Mouse (Mus musculus) MEL (cell line): ENCODE measurements around the gene Btd. TPM values are rescaled to one million over a fixed set of nuclear protein-coding genes. Genes with fewer than 3 reads are reported as not detected.

Experiments used
- DNase-seq: peaks from one replicate; pipeline ENCODE4 v3.0.0; 2011; ENCODE audit warnings: low read depth, low spot score
- H3K27ac ChIP-seq: 2 replicates; pipeline ENCODE4 v1.5.1; 2012; ENCODE audit warnings: low read depth, mild to moderate bottlenecking, control low read depth, low read length, moderate library complexity; ENCODE audit not compliant: control insufficient read depth
- H3K27me3 ChIP-seq, 2 experiments: fragments of 150-350 bp in 1 of 2; sonication (generic) in 1 of 2; 2 replicates each; pipeline ENCODE4 v1.6.1; 2012; ENCODE audit warnings: low read length in 2 of 2, mild to moderate bottlenecking in 2 of 2, improper control_type of control experiment in 1 of 2, moderate library complexity in 1 of 2; ENCODE audit not compliant: insufficient read depth in 2 of 2, control insufficient read depth in 1 of 2
- H3K36me3 ChIP-seq, 2 experiments: 2 replicates each; pipeline ENCODE4 v1.6.1; 2012 to 2014; ENCODE audit warnings: low read length in 2 of 2, improper control_type of control experiment in 1 of 2, inconsistent platforms in 1 of 2, mild to moderate bottlenecking in 1 of 2; ENCODE audit not compliant: insufficient read depth in 2 of 2, control insufficient read depth in 1 of 2
- H3K4me1 ChIP-seq, 2 experiments: fragments of 150-350 bp in 1 of 2; sonication (generic) in 1 of 2; 2 replicates each; pipeline ENCODE4 v1.6.1; 2012; ENCODE audit warnings: low read length in 2 of 2, improper control_type of control experiment in 1 of 2, mild to moderate bottlenecking in 1 of 2; ENCODE audit not compliant: insufficient read depth in 2 of 2, control insufficient read depth in 1 of 2
- H3K4me3 ChIP-seq, 2 experiments: fragments of 150-350 bp in 1 of 2; sonication (generic) in 1 of 2; 2 replicates each; pipeline ENCODE4 v1.5.1; 2012; ENCODE audit warnings: low read depth in 2 of 2, low read length in 2 of 2, mild to moderate bottlenecking in 2 of 2, moderate library complexity in 2 of 2, control low read depth in 1 of 2, improper control_type of control experiment in 1 of 2; ENCODE audit not compliant: control insufficient read depth in 1 of 2, insufficient read depth in 1 of 2
- H3K79me2 ChIP-seq: 2 replicates; pipeline ENCODE4 v1.6.1; 2012; ENCODE audit warnings: mild to moderate bottlenecking, low read length, moderate library complexity; ENCODE audit not compliant: control insufficient read depth, poor library complexity, insufficient read depth
- H3K9ac ChIP-seq: 2 replicates; pipeline ENCODE4 v1.6.1; 2012; ENCODE audit warnings: low read depth, mild to moderate bottlenecking, control low read depth, low read length, moderate library complexity; ENCODE audit not compliant: control insufficient read depth, poor library complexity, severe bottlenecking
- H3K9me3 ChIP-seq: fragments of 150-350 bp; sonication (generic); replicated peaks from 2 replicates; pipeline ENCODE4 v1.6.1; 2012; ENCODE audit warnings: mild to moderate bottlenecking, low read length, improper control_type of control experiment, moderate library complexity; ENCODE audit not compliant: insufficient read depth
- BHLHE40 ChIP-seq: IDR thresholded peaks from 2 replicates; pipeline ENCODE4 v1.6.1; 2012; ENCODE audit warnings: low read depth, mild to moderate bottlenecking, inconsistent platforms, low read length, improper control_type of control experiment, borderline replicate concordance
- CHD1 ChIP-seq: IDR thresholded peaks from 2 replicates; pipeline ENCODE4 v1.6.1; 2012; ENCODE audit warnings: low read depth, mild to moderate bottlenecking, inconsistent platforms, low read length, improper control_type of control experiment
- CTCF ChIP-seq, 3 experiments: IDR thresholded peaks in 2 of 3; conservative IDR thresholded peaks in 1 of 3; 2 replicates each; pipeline ENCODE4 v1.5.1; 2011 to 2012; ENCODE audit warnings: low read length in 3 of 3, low read depth in 2 of 3, mild to moderate bottlenecking in 2 of 3, improper control_type of control experiment in 1 of 3, inconsistent platforms in 1 of 3, mixed read lengths in 1 of 3, moderate library complexity in 1 of 3; ENCODE audit not compliant: control insufficient read depth in 1 of 3, insufficient read depth in 1 of 3, poor library complexity in 1 of 3, severe bottlenecking in 1 of 3
- E2F4 ChIP-seq: IDR thresholded peaks from 2 replicates; pipeline ENCODE4 v1.6.1; 2011; ENCODE audit warnings: low read depth, low read length, improper control_type of control experiment, borderline replicate concordance
- GABPA ChIP-seq: IDR thresholded peaks from 2 replicates; pipeline ENCODE4 v1.6.1; 2012; ENCODE audit warnings: low read depth, mild to moderate bottlenecking, inconsistent platforms, low read length, improper control_type of control experiment, moderate library complexity
- MAX ChIP-seq: IDR thresholded peaks from 2 replicates; pipeline ENCODE4 v1.6.1; 2011; ENCODE audit warnings: low read length, improper control_type of control experiment
- MEF2A ChIP-seq: IDR thresholded peaks from 2 replicates; pipeline ENCODE4 v1.6.1; 2014; ENCODE audit warnings: low read depth, mild to moderate bottlenecking, inconsistent platforms, low read length, improper control_type of control experiment; ENCODE audit not compliant: poor library complexity, insufficient replicate concordance, severe bottlenecking; ENCODE audit errors: extremely low read depth
- MYC ChIP-seq: IDR thresholded peaks from 2 replicates; pipeline ENCODE4 v1.6.1; 2011; ENCODE audit warnings: low read depth, mild to moderate bottlenecking, low read length, improper control_type of control experiment, moderate library complexity
- NELFE ChIP-seq: IDR thresholded peaks from 2 replicates; pipeline ENCODE4 v1.6.1; 2011; ENCODE audit warnings: low read depth, low read length, improper control_type of control experiment
- NRF1 ChIP-seq: IDR thresholded peaks from 2 replicates; pipeline ENCODE4 v1.6.1; 2014; ENCODE audit warnings: low read depth, mild to moderate bottlenecking, inconsistent platforms, low read length, improper control_type of control experiment, moderate library complexity; ENCODE audit not compliant: poor library complexity, insufficient read depth, severe bottlenecking
- POLR2A ChIP-seq, 2 experiments: IDR thresholded peaks; 2 replicates each; pipeline ENCODE4 v1.6.1; 2011 to 2012; ENCODE audit warnings: low read length in 2 of 2, mild to moderate bottlenecking in 2 of 2, control low read depth in 1 of 2, improper control_type of control experiment in 1 of 2, low read depth in 1 of 2, moderate library complexity in 1 of 2; ENCODE audit not compliant: control insufficient read depth in 1 of 2, insufficient read depth in 1 of 2, poor library complexity in 1 of 2
- SIN3A ChIP-seq: IDR thresholded peaks from 2 replicates; pipeline ENCODE4 v1.6.1; 2012; ENCODE audit warnings: low read length, improper control_type of control experiment, inconsistent platforms
- TAL1 ChIP-seq: IDR thresholded peaks from 2 replicates; pipeline ENCODE4 v1.6.1; 2012; ENCODE audit warnings: mild to moderate bottlenecking, inconsistent platforms, low read length, moderate library complexity, mixed read lengths
- TCF12 ChIP-seq: IDR thresholded peaks from 2 replicates; pipeline ENCODE4 v1.6.1; 2014; ENCODE audit warnings: low read depth, mild to moderate bottlenecking, inconsistent platforms, low read length, improper control_type of control experiment, moderate library complexity
- UBTF ChIP-seq: IDR thresholded peaks from 2 replicates; pipeline ENCODE4 v1.6.1; 2012; ENCODE audit warnings: low read depth, mild to moderate bottlenecking, inconsistent platforms, low read length, improper control_type of control experiment, moderate library complexity, borderline replicate concordance; ENCODE audit not compliant: insufficient read depth
- USF2 ChIP-seq, 2 experiments: IDR thresholded peaks; 2 replicates each; pipeline ENCODE4 v1.6.1; 2011 to 2012; ENCODE audit warnings: improper control_type of control experiment in 2 of 2, low read length in 2 of 2, borderline replicate concordance in 1 of 2, inconsistent platforms in 1 of 2, low read depth in 1 of 2, mild to moderate bottlenecking in 1 of 2; ENCODE audit not compliant: insufficient read depth in 1 of 2
- ZKSCAN1 ChIP-seq: IDR thresholded peaks from 2 replicates; pipeline ENCODE4 v1.6.1; 2012; ENCODE audit warnings: low read depth, mild to moderate bottlenecking, inconsistent platforms, low read length, improper control_type of control experiment, moderate library complexity
- ZNF384 ChIP-seq: IDR thresholded peaks from 2 replicates; pipeline ENCODE4 v1.6.1; 2012; ENCODE audit warnings: low read depth, mild to moderate bottlenecking, inconsistent platforms, low read length, improper control_type of control experiment
- polyA plus RNA-seq, 2 experiments: library from polyadenylated mRNA; stranded (reverse) in 1 of 2; unstranded in 1 of 2; fragments of >175 nt in 1 of 2; fragments of >200 nt in 1 of 2; gene quantifications; 2 replicates each; pipeline versions ENCODE4 v1.2.1 to v1.2.4; 2012; ENCODE audit warnings: low replicate concordance in 2 of 2, low read depth in 1 of 2; ENCODE audit not compliant: insufficient read length in 2 of 2, insufficient read depth in 1 of 2, missing spikeins in 1 of 2
- total RNA-seq: library from RNA; depleted of rRNA; stranded (reverse); fragments of 300-350 nt; gene quantifications from 2 replicates; pipeline ENCODE4 v1.2.3, GENCODE M21; 2012

Gene Btd
- total and polyA plus RNA-seq, 3 experiments, result 7.2 to 12.9 TPM; not detected in 1

GRCm38 (mm10) chr14:31622748-31623147 lies 18.1 kb upstream of the Btd start:
- TF ChIP-seq CHD1 (no peak), E2F4 (no peak)
- no peaks in the 10 kb centered on the region for H3K9me3 ChIP-seq
- H3K79me2 ChIP-seq, result no peaks in the 10 kb centered on the region
- no peaks in the 10 kb centered on the region for H3K27me3 ChIP-seq
- no peak for DNase-seq
- no peak overlapping the region for H3K4me3 ChIP-seq
- peaks cover 3 to 4% of the 10 kb centered on the region in 2 experiments; a peak in 1 of 4 replicates for H3K4me1 ChIP-seq
- no peak overlapping the region for H3K27ac ChIP-seq
- H3K9ac ChIP-seq, result no peak overlapping the region
- no peaks in the 10 kb centered on the region for H3K36me3 ChIP-seq

DNA sequence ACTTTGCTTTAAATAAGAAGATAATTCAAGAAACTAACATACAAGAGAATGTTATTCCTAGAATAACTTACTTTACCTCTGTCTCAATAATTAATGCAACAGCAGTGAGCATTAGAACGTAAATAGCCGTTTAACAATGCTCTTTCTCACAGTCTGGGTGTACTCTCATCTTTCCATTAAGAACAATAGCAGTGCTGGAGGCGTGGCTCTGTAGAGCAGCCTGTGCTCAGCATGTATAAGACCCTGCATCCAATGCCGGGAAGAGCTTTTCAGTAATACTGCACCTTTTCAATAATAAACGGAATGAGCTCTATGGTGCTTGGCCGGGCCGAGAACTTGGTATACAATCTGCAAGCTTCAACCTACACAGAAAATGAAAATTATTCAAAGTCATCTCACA lies 10.2 kb upstream of the Btd start:
- TF ChIP-seq BHLHE40, result no peak
- TF ChIP-seq, all 39 proteins: peak for 0
- Histone ChIP-seq H3K4me3 (no peak overlapping the region), H3K79me2 (no peaks in the 10 kb centered on the region), H3K27me3 (no peaks in the 10 kb centered on the region), H3K9me3 (no peaks in the 10 kb centered on the region), H3K9ac (no peak overlapping the region), H3K27ac (no peak overlapping the region), H3K4me1 (no peaks in the 10 kb centered on the region), H3K36me3 (no peaks in the 10 kb centered on the region)
- no peak for DNase-seq

GRCm38 (mm10) chr14:31640346-31640889 lies 410 bp upstream of the Btd start, which contains the start of gene Gm49387:
Gene Gm49387 (minus strand): TSS chr14:31640878.
- TF ChIP-seq MEF2A (no peak), MAX (no peak), NELFE (0 out of 2 replicates have a peak, but pooled peaks have one; percentile 21), ZKSCAN1 (no peak), UBTF (no peak), MYC (no peak), USF2 (IDR thresholded peaks at IDR 0.05; ENCODE audit: borderline replicate concordance in 1 of 2, insufficient read depth in 1 of 2, low read depth in 1 of 2, low read length in 2 of 2) (no peak), GABPA (no peak), ZNF384 (no peak), CTCF (IDR thresholded peaks at IDR 0.05 in 2 of 3, conservative IDR thresholded peaks at IDR 0.05 in 1 of 3; ENCODE audit: control insufficient read depth in 1 of 3, insufficient read depth in 1 of 3, low read depth in 2 of 3, low read length in 3 of 3, poor library complexity in 1 of 3, severe bottlenecking in 1 of 3) (no peak), TCF12 (no peak), TAL1 (no peak), SIN3A (no peak), POLR2A (IDR thresholded peaks at IDR 0.05; ENCODE audit: control insufficient read depth in 1 of 2, insufficient read depth in 1 of 2, low read depth in 1 of 2, low read length in 2 of 2, poor library complexity in 1 of 2) (peak in 1 of 2 experiments; percentile 1; a peak in 1 of 4 replicates), NRF1 (no peak)
- TF ChIP-seq, all 39 proteins: peak for 2

More at GRCm38 (mm10) chr14:31640346-31640889, 410 bp upstream of the Btd start, which contains the start of gene Gm49387:
- H3K27ac ChIP-seq, result peak within 1 kb of the TSS; percentile 88
- no peak for DNase-seq
- no peaks in the 10 kb centered on the region for H3K27me3 ChIP-seq
- H3K9me3 ChIP-seq, result no peaks in the 10 kb centered on the region
- peak within 1 kb of the TSS; percentile 74 to 88 for H3K4me3 ChIP-seq
- peaks cover 0 to 11% of the 10 kb centered on the region in 2 experiments; a peak in 2 of 4 replicates for H3K36me3 ChIP-seq
- H3K79me2 ChIP-seq, result no peaks in the 10 kb centered on the region; the same call in none of the 2 replicates
- peaks cover 11 to 19% of the 10 kb centered on the region in 2 experiments; a peak in 3 of 4 replicates for H3K4me1 ChIP-seq
- peak within 1 kb of the TSS; percentile 76 for H3K9ac ChIP-seq
